Mouse (Mus musculus) urinary bladder, postnatal 14 days (tissue): ENCODE results near the gene Hs3st1.

Experiments used
- DNase-seq: peaks from one replicate; pipeline ENCODE4 v3.0.0; 2021; ENCODE audit warnings: low spot score

The Hs3st1 gene

GRCm38 (mm10) chr5:39643260-39643923, 111.9 kb downstream of the Hs3st1 start:
- no peak for DNase-seq

- DNase-seq = no peak
Measured at GRCm38 (mm10) chr5:39642222-39642770, 113.0 kb downstream of the Hs3st1 start.

GRCm38 (mm10) chr5:39639438-39640177, 115.7 kb downstream of the Hs3st1 start:
- DNase-seq = peak; percentile 78

- DNase-seq = no peak
Measured at GRCm38 (mm10) chr5:39638926-39639325, 116.3 kb downstream of the Hs3st1 start.

GRCm38 (mm10) chr5:39637874-39638273, 117.4 kb downstream of the Hs3st1 start:
- DNase-seq = no peak

- no peak for DNase-seq
Measured at GRCm38 (mm10) chr5:39636090-39636489, 119.2 kb downstream of the Hs3st1 start.

- no peak for DNase-seq
Measured at GRCm38 (mm10) chr5:39634300-39635047, 120.8 kb downstream of the Hs3st1 start.

- no peak for DNase-seq
Measured at GRCm38 (mm10) chr5:39633206-39633605, 122.1 kb downstream of the Hs3st1 start.

GRCm38 (mm10) chr5:39630841-39631240, 124.4 kb downstream of the Hs3st1 start:
- DNase-seq = no peak

- DNase-seq = no peak
Measured at GRCm38 (mm10) chr5:39625037-39625473, 130.2 kb downstream of the Hs3st1 start.

GRCm38 (mm10) chr5:39624218-39624590, 131.1 kb downstream of the Hs3st1 start:
- no peak for DNase-seq

- DNase-seq = no peak
Measured at GRCm38 (mm10) chr5:39623304-39624217, 131.7 kb downstream of the Hs3st1 start.

- DNase-seq = no peak
Measured at GRCm38 (mm10) chr5:39620206-39620866, 134.9 kb downstream of the Hs3st1 start.

- DNase-seq = no peak
Measured at GRCm38 (mm10) chr5:39617354-39617977, 137.8 kb downstream of the Hs3st1 start.

GRCm38 (mm10) chr5:39615202-39615601, 140.1 kb downstream of the Hs3st1 start:
- no peak for DNase-seq

- no peak for DNase-seq
Measured at GRCm38 (mm10) chr5:39613534-39613933, 141.7 kb downstream of the Hs3st1 start.

- DNase-seq = no peak
Measured at GRCm38 (mm10) chr5:39612240-39612639, 143.0 kb downstream of the Hs3st1 start.

GRCm38 (mm10) chr5:39608260-39608659, 147.0 kb downstream of the Hs3st1 start:
- DNase-seq = no peak

GRCm38 (mm10) chr5:39594737-39595136, 160.5 kb downstream of the Hs3st1 start:
- no peak for DNase-seq
